Mouse (Mus musculus): ENCODE measurements around the gene Hoxd4. TPM values are rescaled to one million over a fixed set of nuclear protein-coding genes. Genes with fewer than 3 reads are reported as not detected.
A peak's percentile ranks its signal among the peaks of the same experiment; 100 is the strongest.

Gene Hoxd4
- total and polyA plus RNA-seq, 3 experiments: 0.21 to 1.0 (median 0.45) TPM

GRCm38 (mm10) chr2:74690338-74690716, 21.4 kb upstream of the Hoxd4 start:
- no peaks in the 10 kb centered on the region for H3K79me2 ChIP-seq (replicated peaks; ENCODE audit: control insufficient read depth, insufficient read depth, low read length)
- H3K27me3 ChIP-seq (ENCODE audit: control insufficient read depth, insufficient read depth, low read length): peaks cover 32% of the 10 kb centered on the region
- H3K4me1 ChIP-seq (ENCODE audit: control insufficient read depth, insufficient read depth, low read length): no peaks in the 10 kb centered on the region
- H3K27ac ChIP-seq: no peak overlapping the region
- TF ChIP-seq CTCF (IDR thresholded peaks at IDR 0.05) (no peak), POLR2A (IDR thresholded peaks at IDR 0.05; ENCODE audit: insufficient read depth, low read depth, low read length) (no peak), EP300 (IDR thresholded peaks at IDR 0.05; ENCODE audit: insufficient read depth, low read depth, low read length) (no peak)
- DNase-seq: no peak
- no peaks in the 10 kb centered on the region for H3K36me3 ChIP-seq (ENCODE audit: control insufficient read depth, insufficient read depth, low read length)
- intact Hi-C loops (cut with DNase I): loop anchor here (10.0 kb wide), 1 partner anchor 1416 kb away; the partner anchor contains the start of gene Sp9
- no peak overlapping the region for H3K4me3 ChIP-seq
- H3K9ac ChIP-seq (ENCODE audit: low read depth, low read length): no peak overlapping the region
- WGBS: 12% methylated on average over 8 of the region's 8 CpGs

- Histone ChIP-seq H3K4me3 (no peak within 1 kb of the TSS), H3K27me3 (ENCODE audit: control insufficient read depth, insufficient read depth, low read length) (peaks cover 34% of the 10 kb centered on the region), H3K36me3 (ENCODE audit: control insufficient read depth, insufficient read depth, low read length) (no peaks in the 10 kb centered on the region), H3K9ac (ENCODE audit: low read depth, low read length) (no peak within 1 kb of the TSS), H3K4me1 (ENCODE audit: control insufficient read depth, insufficient read depth, low read length) (no peaks in the 10 kb centered on the region), H3K27ac (no peak within 1 kb of the TSS), H3K79me2 (replicated peaks; ENCODE audit: control insufficient read depth, insufficient read depth, low read length) (no peaks in the 10 kb centered on the region)
- 4% methylated on average over 56 of the region's 56 CpGs for WGBS
- intact Hi-C loops (cut with DNase I): loop anchor here (10.0 kb wide), 1 partner anchor 1416 kb away; the partner anchor contains the start of gene Sp9
- peak; percentile 45 to 53 for DNase-seq
- peak; percentile 60 for TF ChIP-seq CTCF (IDR thresholded peaks at IDR 0.05)
- no peak for TF ChIP-seq EP300 (IDR thresholded peaks at IDR 0.05; ENCODE audit: insufficient read depth, low read depth, low read length)
- TF ChIP-seq POLR2A (IDR thresholded peaks at IDR 0.05; ENCODE audit: insufficient read depth, low read depth, low read length): no peak
Observed at GRCm38 (mm10) chr2:74691022-74691951, 20.4 kb upstream of the Hoxd4 start, which contains the start of gene Hoxd10. TSS of gene Hoxd10 (plus strand) at chr2:74691924.

DNA sequence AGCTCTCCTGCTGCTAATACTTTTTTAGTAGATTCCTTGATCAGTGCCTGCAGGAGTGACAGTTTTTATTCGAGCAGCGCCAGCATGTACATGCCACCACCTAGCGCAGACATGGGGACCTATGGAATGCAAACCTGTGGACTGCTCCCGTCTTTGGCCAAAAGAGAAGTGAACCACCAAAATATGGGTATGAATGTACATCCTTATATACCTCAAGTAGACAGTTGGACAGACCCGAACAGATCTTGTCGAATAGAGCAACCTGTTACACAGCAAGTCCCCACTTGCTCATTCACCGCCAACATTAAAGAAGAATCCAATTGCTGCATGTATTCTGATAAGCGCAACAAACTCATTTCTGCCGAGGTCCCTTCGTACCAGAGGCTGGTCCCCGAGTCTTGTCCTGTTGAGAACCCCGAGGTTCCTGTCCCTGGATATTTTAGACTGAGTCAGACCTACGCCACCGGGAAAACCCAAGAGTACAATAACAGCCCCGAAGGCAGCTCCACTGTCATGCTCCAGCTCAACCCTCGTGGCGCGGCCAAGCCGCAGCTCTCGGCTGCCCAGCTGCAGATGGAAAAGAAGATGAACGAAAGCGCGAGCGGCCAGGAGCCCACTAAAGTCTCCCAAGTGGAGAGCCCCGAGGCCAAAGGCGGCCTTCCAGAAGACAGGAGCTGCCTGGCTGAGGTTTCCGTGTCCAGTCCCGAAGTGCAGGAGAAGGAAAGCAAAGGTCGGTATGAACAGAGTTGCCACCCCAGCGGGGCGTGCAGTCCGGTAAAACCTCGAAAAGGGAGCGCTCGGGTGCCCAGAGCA, 19.5 kb upstream of the Hoxd4 start:
- 6% methylated on average over 35 of the region's 35 CpGs for WGBS
- TF ChIP-seq CTCF (IDR thresholded peaks at IDR 0.05): no peak
- TF ChIP-seq EP300 (IDR thresholded peaks at IDR 0.05; ENCODE audit: insufficient read depth, low read depth, low read length): no peak
- TF ChIP-seq POLR2A (IDR thresholded peaks at IDR 0.05; ENCODE audit: insufficient read depth, low read depth, low read length): no peak
- intact Hi-C loops (cut with DNase I): loop anchor here (10.0 kb wide), 1 partner anchor 1417 kb away; the partner anchor contains the start of gene Sp9

DNA sequence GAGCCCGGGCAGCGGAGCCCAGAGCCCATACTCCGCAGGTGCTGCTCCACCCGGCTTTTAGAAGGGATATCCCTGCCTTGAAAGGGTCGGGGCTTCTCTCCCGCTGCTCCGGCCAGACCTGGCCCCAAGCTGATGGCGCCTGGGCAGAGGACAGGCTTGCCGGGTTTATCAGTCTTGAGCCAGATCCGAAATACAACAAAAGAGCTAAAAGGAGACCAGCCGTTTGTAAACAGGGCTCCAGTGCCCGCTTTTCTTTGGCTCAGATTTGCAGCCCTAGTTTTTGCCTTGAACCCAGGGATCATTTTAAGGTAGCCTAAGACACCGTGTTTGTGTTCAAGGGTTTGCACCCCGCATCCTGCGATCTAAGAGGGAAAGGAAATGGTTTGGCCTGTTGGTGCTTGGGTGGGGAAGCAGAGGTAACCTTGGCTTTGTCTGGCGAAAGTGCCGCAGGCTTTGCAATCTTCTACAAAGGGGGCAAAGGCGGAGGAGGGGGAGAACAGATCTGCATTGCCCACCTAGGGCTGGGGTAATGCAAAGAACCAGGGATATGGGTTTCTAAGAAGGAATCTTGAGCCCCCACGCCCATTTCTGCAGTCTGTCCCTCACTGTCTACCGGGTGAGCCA, 18.8 kb upstream of the Hoxd4 start:
- intact Hi-C loops (cut with DNase I): loop anchor here (10.0 kb wide), 1 partner anchor 1418 kb away; the partner anchor contains the start of gene Sp9
- 3% methylated on average over 20 of the region's 20 CpGs for WGBS
- Histone ChIP-seq H3K27me3 (ENCODE audit: control insufficient read depth, insufficient read depth, low read length) (peaks cover 39% of the 10 kb centered on the region), H3K9ac (ENCODE audit: low read depth, low read length) (no peak overlapping the region), H3K27ac (no peak overlapping the region), H3K4me1 (ENCODE audit: control insufficient read depth, insufficient read depth, low read length) (no peaks in the 10 kb centered on the region), H3K79me2 (replicated peaks; ENCODE audit: control insufficient read depth, insufficient read depth, low read length) (no peaks in the 10 kb centered on the region), H3K36me3 (ENCODE audit: control insufficient read depth, insufficient read depth, low read length) (no peaks in the 10 kb centered on the region), H3K4me3 (no peak overlapping the region)
- TF ChIP-seq EP300 (IDR thresholded peaks at IDR 0.05; ENCODE audit: insufficient read depth, low read depth, low read length) (no peak), CTCF (IDR thresholded peaks at IDR 0.05) (no peak), POLR2A (IDR thresholded peaks at IDR 0.05; ENCODE audit: insufficient read depth, low read depth, low read length) (no peak)
- no peak for DNase-seq

More for the DNA sequence above, 19.5 kb upstream of the Hoxd4 start:
- no peaks in the 10 kb centered on the region for H3K4me1 ChIP-seq (ENCODE audit: control insufficient read depth, insufficient read depth, low read length)
- no peak overlapping the region for H3K27ac ChIP-seq
- no peaks in the 10 kb centered on the region for H3K36me3 ChIP-seq (ENCODE audit: control insufficient read depth, insufficient read depth, low read length)
- H3K9ac ChIP-seq (ENCODE audit: low read depth, low read length): no peak overlapping the region
- no peak overlapping the region for H3K4me3 ChIP-seq
- peaks cover 42% of the 10 kb centered on the region for H3K27me3 ChIP-seq (ENCODE audit: control insufficient read depth, insufficient read depth, low read length)
- H3K79me2 ChIP-seq (replicated peaks; ENCODE audit: control insufficient read depth, insufficient read depth, low read length): no peaks in the 10 kb centered on the region
- no peak for DNase-seq

DNA sequence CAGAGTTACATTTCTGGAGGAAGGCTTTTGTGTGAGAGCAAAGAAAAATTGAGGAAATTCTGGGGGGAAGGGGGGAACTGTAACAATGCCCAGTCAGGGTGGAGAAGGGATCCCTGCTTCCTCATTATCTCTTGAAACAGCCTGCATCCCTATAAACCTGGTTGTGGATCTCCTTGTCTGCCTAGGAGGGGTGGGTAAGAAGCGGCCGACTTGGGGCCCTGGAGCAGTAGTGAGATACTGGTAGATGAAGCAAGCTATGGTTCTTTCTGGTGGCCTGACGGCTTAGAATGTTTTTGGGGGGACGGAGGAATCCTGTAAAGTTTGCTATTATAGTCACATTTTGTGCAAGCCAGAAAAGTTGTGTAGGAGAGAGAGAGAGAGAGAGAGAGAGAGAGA, 18.3 kb upstream of the Hoxd4 start:
- DNase-seq: no peak
- H3K4me1 ChIP-seq (ENCODE audit: control insufficient read depth, insufficient read depth, low read length): no peaks in the 10 kb centered on the region
- no peak overlapping the region for H3K9ac ChIP-seq (ENCODE audit: low read depth, low read length)
- intact Hi-C loops (cut with DNase I): loop anchor here (10.0 kb wide), 1 partner anchor 1419 kb away; the partner anchor contains the start of gene Sp9
- no peaks in the 10 kb centered on the region for H3K36me3 ChIP-seq (ENCODE audit: control insufficient read depth, insufficient read depth, low read length)
- H3K79me2 ChIP-seq (replicated peaks; ENCODE audit: control insufficient read depth, insufficient read depth, low read length): no peaks in the 10 kb centered on the region
- 14% methylated on average over 4 of the region's 4 CpGs for WGBS
- no peak overlapping the region for H3K4me3 ChIP-seq
- TF ChIP-seq CTCF (IDR thresholded peaks at IDR 0.05) (no peak), EP300 (IDR thresholded peaks at IDR 0.05; ENCODE audit: insufficient read depth, low read depth, low read length) (no peak), POLR2A (IDR thresholded peaks at IDR 0.05; ENCODE audit: insufficient read depth, low read depth, low read length) (no peak)
- no peak overlapping the region for H3K27ac ChIP-seq
- H3K27me3 ChIP-seq (ENCODE audit: control insufficient read depth, insufficient read depth, low read length): peaks cover 44% of the 10 kb centered on the region

Measured in heart, adult 2 months (tissue).